Mouse (Mus musculus): Measurements from ENCODE around the gene Rprd1b.
A peak's percentile ranks its signal among the peaks of the same experiment; 100 is the strongest.

Rprd1b gene

DNA sequence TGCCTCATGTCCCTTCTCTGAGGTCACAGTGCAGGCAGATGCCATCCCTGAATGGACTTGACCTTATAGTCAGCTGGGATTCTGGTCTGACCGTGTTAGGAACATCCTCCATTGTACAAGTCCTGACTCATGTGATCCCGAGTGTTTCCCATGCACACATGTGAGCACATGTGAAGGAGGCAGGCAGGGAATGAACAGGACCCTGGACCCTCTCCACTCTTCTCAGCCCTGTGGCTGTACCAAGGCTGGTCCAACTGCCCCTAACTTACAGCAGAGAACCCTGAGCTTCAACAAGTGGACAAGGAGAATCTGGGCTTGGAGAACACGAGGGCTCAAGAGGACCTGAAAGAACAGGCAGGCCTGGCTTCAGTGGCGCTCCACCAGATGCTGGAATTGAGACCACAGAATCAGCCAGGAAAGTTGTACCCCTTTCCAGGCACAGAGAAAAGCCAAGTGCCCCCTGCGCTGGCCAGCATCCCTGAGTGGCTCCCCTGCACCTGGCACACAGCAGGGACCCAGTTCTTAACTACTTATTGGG is 117.3 kb downstream of the Rprd1b start:
- DNase-seq (ENCODE audit: low spot score in 2 of 2), result no peak

GRCm38 (mm10) chr2:158146223-158146622 is 117.9 kb downstream of the Rprd1b start, which contains the start of gene Tgm2:
Tgm2 (minus strand) TSS chr2:158146436.
- peak; percentile 93 to 96 for DNase-seq (ENCODE audit: low spot score in 2 of 2)

DNA sequence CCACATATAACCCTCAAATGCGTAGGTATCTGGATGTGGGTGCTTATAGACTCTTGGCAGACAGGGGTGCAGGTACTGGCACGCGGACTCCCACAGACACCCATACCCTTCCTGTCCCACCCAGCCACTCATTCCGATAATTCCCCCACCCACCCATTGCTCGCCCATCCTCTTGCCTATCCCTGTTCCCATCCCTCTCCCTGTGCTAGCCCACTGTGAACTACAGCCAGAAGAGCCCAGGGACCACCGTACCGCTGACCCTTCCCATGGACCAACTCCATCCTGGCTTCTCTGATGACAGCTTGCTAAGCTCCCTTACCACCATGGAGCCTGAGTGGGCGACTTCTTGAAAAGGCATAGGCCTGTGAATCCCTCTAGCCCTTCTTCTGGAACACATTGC is 118.7 kb downstream of the Rprd1b start:
- no peak for DNase-seq (ENCODE audit: low spot score in 2 of 2)

GRCm38 (mm10) chr2:158151077-158151476 is 122.8 kb downstream of the Rprd1b start:
- no peak for DNase-seq (ENCODE audit: low spot score in 2 of 2)

DNA sequence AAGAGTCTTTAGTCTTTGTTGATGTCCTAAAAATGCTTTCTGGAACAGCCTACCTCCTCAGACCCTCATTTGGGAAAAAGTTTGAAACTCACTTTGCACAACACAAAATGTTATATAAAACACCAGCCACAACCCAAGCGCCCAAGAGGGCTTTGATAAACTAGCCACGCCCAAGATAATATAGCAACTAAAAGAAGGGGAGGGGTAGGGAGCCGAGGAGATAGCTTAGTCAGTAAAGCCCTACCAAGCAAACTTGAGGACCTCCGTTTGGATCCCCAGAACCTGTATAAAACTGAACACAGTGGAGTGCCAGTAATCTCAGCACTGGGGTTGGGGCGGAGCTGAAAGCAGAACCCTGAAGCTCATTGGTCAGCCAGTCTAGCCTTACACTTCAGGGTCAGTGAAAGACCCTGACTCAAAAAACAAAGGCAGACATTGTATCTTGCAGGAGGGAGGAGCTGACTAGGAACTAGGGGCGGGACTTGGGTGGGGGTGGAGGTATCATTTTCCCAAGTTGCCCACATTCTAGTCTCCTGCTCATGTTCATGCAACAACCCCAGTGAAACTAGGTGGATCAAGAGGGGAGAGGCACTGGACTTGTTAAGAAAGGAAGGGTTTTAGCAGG is 124.5 kb downstream of the Rprd1b start:
- no peak for DNase-seq (ENCODE audit: low spot score in 2 of 2)

DNA sequence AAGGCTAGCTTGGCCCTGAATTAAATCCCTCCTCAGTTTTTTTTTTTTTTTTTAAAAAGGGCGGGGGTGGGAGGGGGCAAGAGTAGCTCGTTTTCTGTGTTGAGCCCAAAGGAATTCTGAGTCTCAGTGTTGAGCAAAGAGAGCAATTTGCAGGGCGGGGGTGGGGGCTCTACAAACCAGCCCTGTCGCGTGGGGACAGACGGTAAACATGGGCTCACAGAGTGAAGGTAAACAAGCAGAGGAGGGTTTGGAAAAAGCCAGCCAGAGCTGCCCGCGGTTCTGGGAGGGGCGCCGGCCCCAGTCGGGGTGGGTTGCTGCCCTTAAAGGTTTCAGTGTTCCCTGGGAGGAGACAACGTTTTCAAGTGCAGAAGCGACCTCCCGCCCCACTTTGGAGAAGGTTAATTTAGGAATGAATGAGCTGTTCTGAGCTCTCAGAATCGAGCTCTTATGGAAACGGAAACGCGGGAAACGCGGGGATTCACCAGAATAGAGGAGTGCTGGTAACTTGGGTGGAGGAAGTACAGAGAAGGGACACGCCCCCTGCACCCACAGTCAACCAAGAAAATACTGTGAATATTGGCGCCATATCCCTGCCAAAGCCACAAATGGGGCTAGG is 125.5 kb downstream of the Rprd1b start:
- no peak for DNase-seq (ENCODE audit: low spot score in 2 of 2)

DNA sequence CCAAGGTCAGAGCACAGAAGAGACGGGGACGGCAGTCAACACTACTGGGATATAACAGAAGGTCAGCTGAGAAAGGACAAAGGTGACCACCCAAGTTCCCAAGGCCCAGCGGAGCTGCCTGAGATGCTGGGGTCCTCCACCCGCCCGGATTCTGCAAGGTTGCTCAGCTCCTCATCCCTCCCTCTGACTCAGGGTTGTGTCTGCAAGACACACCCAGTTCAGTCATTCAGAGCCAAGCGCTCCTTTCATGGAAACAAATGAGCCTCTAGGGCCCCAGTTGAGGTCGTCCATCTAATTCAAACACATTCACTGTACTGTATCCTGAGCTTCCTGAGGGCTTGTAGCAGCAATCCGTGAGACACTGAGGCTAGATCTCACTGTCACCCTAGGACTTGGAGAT is 126.3 kb downstream of the Rprd1b start:
- DNase-seq (ENCODE audit: low spot score in 2 of 2), result no peak

- no peak for DNase-seq (ENCODE audit: low spot score in 2 of 2)
Measured at GRCm38 (mm10) chr2:158155101-158155500, 126.8 kb downstream of the Rprd1b start.

DNA sequence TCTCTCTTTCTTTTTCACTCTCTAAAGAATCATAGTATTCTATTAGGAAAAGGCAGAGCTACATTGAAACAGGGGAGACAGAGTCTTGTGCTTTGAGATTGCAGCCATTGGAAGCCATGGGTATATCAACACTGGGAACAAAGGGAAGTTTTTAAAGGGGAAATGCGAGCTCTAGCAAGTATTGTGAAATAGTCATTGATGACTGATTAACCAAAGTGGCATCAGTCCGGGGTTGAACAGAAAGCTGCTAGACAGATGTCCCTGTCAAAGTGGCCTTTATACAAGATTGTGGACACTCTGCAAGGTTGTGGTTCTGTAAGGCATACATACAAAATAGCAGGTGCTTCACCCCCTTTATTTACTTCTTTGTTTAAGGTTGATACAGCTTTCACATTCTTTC is 127.3 kb downstream of the Rprd1b start:
- no peak for DNase-seq (ENCODE audit: low spot score in 2 of 2)

- DNase-seq (ENCODE audit: low spot score in 2 of 2), result no peak
Measured at GRCm38 (mm10) chr2:158156487-158156886, 128.2 kb downstream of the Rprd1b start.

- DNase-seq (ENCODE audit: low spot score in 2 of 2), result no peak
Measured at GRCm38 (mm10) chr2:158157654-158158053, 129.4 kb downstream of the Rprd1b start.

GRCm38 (mm10) chr2:158159376-158160235 is 131.3 kb downstream of the Rprd1b start:
- DNase-seq (ENCODE audit: low spot score in 2 of 2), result no peak

GRCm38 (mm10) chr2:158161761-158162160 is 133.5 kb downstream of the Rprd1b start:
- DNase-seq (ENCODE audit: low spot score in 2 of 2), result no peak

DNA sequence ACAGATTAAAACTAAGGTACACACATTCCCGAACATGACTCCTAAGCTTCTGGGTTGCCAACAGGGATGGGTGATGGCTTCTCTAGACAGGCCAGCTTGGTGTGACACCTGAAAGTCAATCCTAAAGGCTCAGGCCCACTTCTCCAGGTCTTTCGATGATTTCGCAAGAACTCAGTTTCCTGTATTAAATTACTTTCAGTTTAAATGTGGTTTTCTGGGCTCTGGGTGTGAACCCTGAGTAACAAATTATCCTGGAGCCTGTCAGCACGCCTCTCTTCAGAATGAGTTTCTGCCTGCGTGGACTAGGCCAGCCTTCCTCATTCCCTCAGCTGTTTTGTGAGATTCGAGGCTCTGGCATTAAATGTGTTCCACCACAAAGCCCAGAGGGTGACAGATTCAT is 134.7 kb downstream of the Rprd1b start:
- no peak for DNase-seq (ENCODE audit: low spot score in 2 of 2)

GRCm38 (mm10) chr2:158165776-158166175 is 137.5 kb downstream of the Rprd1b start:
- DNase-seq (ENCODE audit: low spot score in 2 of 2), result no peak

- peak; percentile 41 to 59 for DNase-seq (ENCODE audit: low spot score in 2 of 2)
Measured at GRCm38 (mm10) chr2:158166628-158167027, 138.3 kb downstream of the Rprd1b start.

DNA sequence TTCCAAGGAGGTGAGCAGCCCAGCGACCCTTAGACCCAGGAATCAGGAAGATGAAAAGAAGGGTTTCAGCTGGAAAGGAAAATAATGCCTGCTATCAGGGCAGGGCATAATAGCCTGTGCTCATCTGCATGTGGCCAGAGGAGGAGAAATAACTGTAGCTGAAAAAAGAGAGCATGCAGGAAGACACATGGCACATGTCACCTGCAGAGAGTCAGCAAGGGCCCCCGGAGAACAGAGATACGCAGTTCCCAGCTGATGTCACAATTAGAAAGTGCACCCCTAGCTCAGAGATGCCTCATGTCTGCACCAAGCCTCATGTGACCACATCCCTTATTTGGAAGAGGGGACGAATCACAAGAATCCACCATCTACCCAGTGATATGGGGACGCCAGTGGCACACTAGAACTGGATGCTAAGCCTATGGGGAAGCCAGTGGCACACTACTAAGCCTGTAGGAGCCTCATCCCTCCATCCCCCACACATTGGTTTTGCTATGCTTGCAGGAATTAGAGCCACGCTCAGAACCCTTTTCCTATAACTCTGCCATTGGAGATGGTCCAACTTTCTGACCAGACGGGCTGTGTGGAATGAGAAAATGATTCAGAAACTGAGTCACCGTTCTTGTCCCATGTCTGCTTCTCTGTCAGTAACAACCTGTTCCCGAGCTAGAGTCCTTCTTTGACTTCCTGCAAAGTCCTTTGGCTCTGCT is 139.4 kb downstream of the Rprd1b start:
- DNase-seq (ENCODE audit: low spot score in 2 of 2), result no peak

GRCm38 (mm10) chr2:158168741-158169211 is 140.5 kb downstream of the Rprd1b start:
- no peak for DNase-seq (ENCODE audit: low spot score in 2 of 2)

- no peak for DNase-seq (ENCODE audit: low spot score in 2 of 2)
Measured at GRCm38 (mm10) chr2:158169351-158169750, 141.1 kb downstream of the Rprd1b start.

GRCm38 (mm10) chr2:158169771-158170170 is 141.5 kb downstream of the Rprd1b start:
- DNase-seq (ENCODE audit: low spot score in 2 of 2), result no peak

DNA sequence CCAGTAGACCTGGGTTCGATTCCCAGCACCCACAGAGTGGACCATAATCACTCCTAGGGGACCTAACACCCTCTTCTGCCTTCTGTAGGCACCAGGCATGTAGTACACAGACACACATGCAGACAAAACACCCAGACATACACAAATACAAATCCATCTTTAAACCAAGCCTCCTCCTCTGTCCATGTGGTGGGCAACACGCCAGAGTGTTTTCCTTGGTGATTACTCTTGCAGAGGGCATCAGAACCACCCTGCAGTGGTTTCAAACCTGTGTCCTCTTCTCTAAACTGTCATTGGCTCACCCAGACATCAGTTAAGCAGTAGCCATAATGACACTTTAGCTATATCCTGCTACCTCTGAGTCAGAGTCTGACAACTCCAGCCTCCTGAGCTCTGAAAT is 142.1 kb downstream of the Rprd1b start:
- DNase-seq (ENCODE audit: low spot score in 2 of 2), result no peak

GRCm38 (mm10) chr2:158174438-158174837 is 146.1 kb downstream of the Rprd1b start:
- DNase-seq (ENCODE audit: low spot score in 2 of 2), result no peak

Data from spleen, postnatal 14 days (tissue).